Mouse (Mus musculus): Measurements from ENCODE around the gene Wnt6. TPM values are rescaled to one million over a fixed set of nuclear protein-coding genes. Genes with fewer than 3 reads are reported as not detected.

Wnt6 gene
- polyA plus RNA-seq (2011; ENCODE audit: insufficient read depth, insufficient read length, low replicate concordance, missing spikeins), result not detected in 2 replicates

DNA sequence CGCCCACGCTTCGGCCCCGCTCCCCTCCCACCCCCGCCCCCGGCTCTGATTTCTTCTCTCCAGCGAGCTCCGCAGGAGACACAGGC lies at the start of gene Wnt6:
Gene Wnt6 (plus strand): TSS at position 48 of the 86 bp plus-strand sequence.
- Histone ChIP-seq H3K4me3 (replicated peaks; ENCODE audit: control insufficient read depth, low read depth, low read length) (no peak within 1 kb of the TSS), H3K27ac (ENCODE audit: control insufficient read depth, insufficient read depth, low read depth, low read length, poor library complexity) (no peak within 1 kb of the TSS), H3K4me1 (ENCODE audit: control insufficient read depth, insufficient read depth, low read length) (no peaks in the 10 kb centered on the region)
- TF ChIP-seq POLR2A (IDR thresholded peaks at IDR 0.05; ENCODE audit: borderline replicate concordance, control insufficient read depth, low read depth, low read length), result no peak
- no peak for TF ChIP-seq CTCF (IDR thresholded peaks at IDR 0.05; ENCODE audit: control insufficient read depth, insufficient read depth, low read length)
- 4% methylated on average over 6 of the region's 8 CpGs for WGBS

- TF ChIP-seq CTCF (IDR thresholded peaks at IDR 0.05; ENCODE audit: control insufficient read depth, insufficient read depth, low read length), result peak; percentile 32; the same call in 1 of the 2 replicates
- no peak for TF ChIP-seq POLR2A (IDR thresholded peaks at IDR 0.05; ENCODE audit: borderline replicate concordance, control insufficient read depth, low read depth, low read length)
- Histone ChIP-seq H3K27ac (ENCODE audit: control insufficient read depth, insufficient read depth, low read depth, low read length, poor library complexity) (no peak overlapping the region), H3K4me1 (ENCODE audit: control insufficient read depth, insufficient read depth, low read length) (no peaks in the 10 kb centered on the region), H3K4me3 (replicated peaks; ENCODE audit: control insufficient read depth, low read depth, low read length) (no peak overlapping the region)
- 71% methylated on average over 2 of the region's 2 CpGs for WGBS
Observed at GRCm38 (mm10) chr1:74723748-74724147, 47.9 kb upstream of the Wnt6 start.

DNA sequence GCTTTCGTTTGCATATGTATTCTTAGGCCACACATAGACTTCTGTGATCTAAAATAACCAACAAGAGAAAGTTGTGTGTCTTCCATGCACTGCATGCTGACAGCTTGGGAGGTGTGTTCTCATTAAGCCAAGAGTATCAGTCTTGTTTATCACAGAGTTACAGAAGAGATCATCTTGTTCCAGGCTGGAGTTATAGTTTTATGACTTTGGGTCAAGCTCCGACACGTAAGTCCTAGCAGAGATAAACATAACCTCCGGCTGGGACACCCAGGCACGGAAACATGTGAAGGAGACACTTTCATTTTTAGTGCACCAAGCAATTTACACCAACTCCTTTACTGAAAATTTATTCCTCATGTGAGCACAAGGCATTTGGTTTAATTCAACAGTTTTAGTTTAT lies 45.6 kb upstream of the Wnt6 start:
- 78% methylated on average over 5 of the region's 5 CpGs for WGBS
- Histone ChIP-seq H3K27ac (ENCODE audit: control insufficient read depth, insufficient read depth, low read depth, low read length, poor library complexity) (no peak overlapping the region), H3K4me1 (ENCODE audit: control insufficient read depth, insufficient read depth, low read length) (no peaks in the 10 kb centered on the region), H3K4me3 (replicated peaks; ENCODE audit: control insufficient read depth, low read depth, low read length) (no peak overlapping the region)
- TF ChIP-seq POLR2A (IDR thresholded peaks at IDR 0.05; ENCODE audit: borderline replicate concordance, control insufficient read depth, low read depth, low read length) (no peak), CTCF (IDR thresholded peaks at IDR 0.05; ENCODE audit: control insufficient read depth, insufficient read depth, low read length) (no peak)

- 67% methylated on average over 5 of the region's 5 CpGs for WGBS
- no peak overlapping the region for H3K4me3 ChIP-seq (replicated peaks; ENCODE audit: control insufficient read depth, low read depth, low read length)
- H3K27ac ChIP-seq (ENCODE audit: control insufficient read depth, insufficient read depth, low read depth, low read length, poor library complexity), result no peak overlapping the region
- H3K4me1 ChIP-seq (ENCODE audit: control insufficient read depth, insufficient read depth, low read length), result no peaks in the 10 kb centered on the region
- TF ChIP-seq POLR2A (IDR thresholded peaks at IDR 0.05; ENCODE audit: borderline replicate concordance, control insufficient read depth, low read depth, low read length) (no peak), CTCF (IDR thresholded peaks at IDR 0.05; ENCODE audit: control insufficient read depth, insufficient read depth, low read length) (no peak)
Observed at GRCm38 (mm10) chr1:74726674-74727073, 45.0 kb upstream of the Wnt6 start.

GRCm38 (mm10) chr1:74728446-74728845 lies 43.2 kb upstream of the Wnt6 start:
- Histone ChIP-seq H3K4me3 (replicated peaks; ENCODE audit: control insufficient read depth, low read depth, low read length) (no peak overlapping the region), H3K4me1 (ENCODE audit: control insufficient read depth, insufficient read depth, low read length) (no peaks in the 10 kb centered on the region), H3K27ac (ENCODE audit: control insufficient read depth, insufficient read depth, low read depth, low read length, poor library complexity) (no peak overlapping the region)
- 60% methylated on average over 8 of the region's 8 CpGs for WGBS
- no peak for TF ChIP-seq POLR2A (IDR thresholded peaks at IDR 0.05; ENCODE audit: borderline replicate concordance, control insufficient read depth, low read depth, low read length)
- no peak for TF ChIP-seq CTCF (IDR thresholded peaks at IDR 0.05; ENCODE audit: control insufficient read depth, insufficient read depth, low read length)

DNA sequence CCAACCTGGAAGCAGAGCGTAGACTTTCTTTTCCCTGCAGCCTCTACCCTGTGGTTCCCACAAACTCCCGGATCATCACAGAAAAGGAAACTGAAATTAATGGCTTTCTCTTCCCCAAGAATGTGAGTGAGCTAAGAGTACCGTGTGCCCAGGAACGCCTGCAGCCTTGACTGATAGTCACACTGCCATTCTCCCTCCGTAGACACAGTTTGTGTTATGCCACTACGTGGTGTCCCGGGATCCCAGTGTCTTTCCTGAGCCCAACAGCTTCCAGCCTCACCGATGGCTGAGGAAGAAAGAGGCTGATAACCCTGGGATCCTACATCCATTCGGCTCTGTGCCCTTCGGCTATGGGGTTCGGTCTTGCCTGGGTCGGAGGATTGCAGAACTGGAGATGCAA lies 34.7 kb upstream of the Wnt6 start:
- TF ChIP-seq POLR2A (IDR thresholded peaks at IDR 0.05; ENCODE audit: borderline replicate concordance, control insufficient read depth, low read depth, low read length) (no peak), CTCF (IDR thresholded peaks at IDR 0.05; ENCODE audit: control insufficient read depth, insufficient read depth, low read length) (no peak)
- Histone ChIP-seq H3K4me3 (replicated peaks; ENCODE audit: control insufficient read depth, low read depth, low read length) (no peak overlapping the region), H3K4me1 (ENCODE audit: control insufficient read depth, insufficient read depth, low read length) (no peaks in the 10 kb centered on the region), H3K27ac (ENCODE audit: control insufficient read depth, insufficient read depth, low read depth, low read length, poor library complexity) (no peak overlapping the region)
- WGBS, result 86% methylated on average over 12 of the region's 12 CpGs

DNA sequence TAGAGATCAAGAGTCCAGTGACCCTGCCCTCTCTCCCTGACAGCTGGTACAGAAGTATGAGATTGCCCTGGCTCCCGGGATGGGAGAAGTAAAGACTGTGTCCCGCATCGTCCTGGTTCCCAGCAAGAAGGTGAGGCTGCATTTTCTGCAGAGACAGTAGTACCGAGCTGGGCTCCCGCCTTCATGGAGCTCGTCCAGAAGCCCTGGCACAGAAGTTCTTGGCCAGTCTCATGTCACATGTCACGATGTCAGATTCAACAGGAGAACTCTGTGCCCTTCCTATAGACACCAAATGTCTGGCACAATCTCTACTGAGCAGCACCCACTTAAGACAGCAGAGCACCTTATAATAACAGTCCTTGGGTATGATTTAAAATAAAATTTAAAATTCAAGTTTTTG lies 34.2 kb upstream of the Wnt6 start:
- no peak overlapping the region for H3K4me3 ChIP-seq (replicated peaks; ENCODE audit: control insufficient read depth, low read depth, low read length)
- H3K4me1 ChIP-seq (ENCODE audit: control insufficient read depth, insufficient read depth, low read length), result no peaks in the 10 kb centered on the region
- H3K27ac ChIP-seq (ENCODE audit: control insufficient read depth, insufficient read depth, low read depth, low read length, poor library complexity), result no peak overlapping the region
- TF ChIP-seq POLR2A (IDR thresholded peaks at IDR 0.05; ENCODE audit: borderline replicate concordance, control insufficient read depth, low read depth, low read length) (no peak), CTCF (IDR thresholded peaks at IDR 0.05; ENCODE audit: control insufficient read depth, insufficient read depth, low read length) (no peak)
- 82% methylated on average over 7 of the region's 7 CpGs for WGBS

- no peak overlapping the region for H3K27ac ChIP-seq (ENCODE audit: control insufficient read depth, insufficient read depth, low read depth, low read length, poor library complexity)
- 80% methylated on average over 7 of the region's 7 CpGs for WGBS
- H3K4me3 ChIP-seq (replicated peaks; ENCODE audit: control insufficient read depth, low read depth, low read length), result no peak overlapping the region
- no peaks in the 10 kb centered on the region for H3K4me1 ChIP-seq (ENCODE audit: control insufficient read depth, insufficient read depth, low read length)
- TF ChIP-seq POLR2A (IDR thresholded peaks at IDR 0.05; ENCODE audit: borderline replicate concordance, control insufficient read depth, low read depth, low read length), result no peak
- TF ChIP-seq CTCF (IDR thresholded peaks at IDR 0.05; ENCODE audit: control insufficient read depth, insufficient read depth, low read length), result no peak
Observed at GRCm38 (mm10) chr1:74740846-74741245, 30.8 kb upstream of the Wnt6 start.

- 79% methylated on average over 5 of the region's 5 CpGs for WGBS
- Histone ChIP-seq H3K27ac (ENCODE audit: control insufficient read depth, insufficient read depth, low read depth, low read length, poor library complexity) (no peak overlapping the region), H3K4me3 (replicated peaks; ENCODE audit: control insufficient read depth, low read depth, low read length) (no peak overlapping the region), H3K4me1 (ENCODE audit: control insufficient read depth, insufficient read depth, low read length) (no peaks in the 10 kb centered on the region)
- TF ChIP-seq CTCF (IDR thresholded peaks at IDR 0.05; ENCODE audit: control insufficient read depth, insufficient read depth, low read length), result no peak
- TF ChIP-seq POLR2A (IDR thresholded peaks at IDR 0.05; ENCODE audit: borderline replicate concordance, control insufficient read depth, low read depth, low read length), result no peak
Observed at GRCm38 (mm10) chr1:74747335-74747734, 24.4 kb upstream of the Wnt6 start.

Measured in bone marrow, adult 2 months (tissue).